Comparison of ENCODE assay signal across 31 mouse cellular contexts in genomic region chr14:20106271-20106670, GRCm38 (mm10). TPM values are rescaled to one million over a fixed set of nuclear protein-coding genes. Genes with fewer than 3 reads are reported as not detected.
DNase-seq lines count a peak whose midpoint lies in the region; ATAC-seq and TF ChIP-seq lines count a peak whose summit lies in the region.
"Had no signal": no experiment of that assay in that cellular context is flagged by ENCODE, and none has a peak within 500 bp of the region (broad histone marks: within the 10 kb centered on the region; RNA-seq: fewer than 3 reads in every experiment).

No protein-coding gene starts in this region.

- no peak overlapping the region for H3K4me2 ChIP-seq in heart, embryonic 12.5 days
- H3K4me2 ChIP-seq in kidney, embryonic 15.5 days: no peak overlapping the region
- no peak overlapping the region for H3K4me2 ChIP-seq in intestine, postnatal 0 days (replicated peaks; ENCODE audit: low read depth)
- H3K4me2 ChIP-seq: embryonic facial prominence, embryonic 12.5 days; heart, embryonic 11.5 days; hindbrain, embryonic 14.5 days; limb, embryonic 15.5 days; liver, embryonic 13.5 days; lung, embryonic 14.5 days; midbrain, embryonic 12.5 days; neural tube, embryonic 13.5 days had no signal

- DNase-seq in heart, adult 11 months: peak; percentile 67
- DNase-seq in kidney, postnatal 25 days: no peak
- peak; percentile 50 for DNase-seq in 416B (ENCODE audit: low read depth)
- peak; percentile 19 for DNase-seq in lung, postnatal 14 days
- DNase-seq in left cerebral cortex, postnatal 10 days (ENCODE audit: extremely low spot score in 1 of 2, low spot score in 2 of 2): no peak
- DNase-seq: adrenal gland, postnatal 14 days; cerebellum, adult 11-12 months; cerebellum, adult 9-11 months; embryo, embryonic 11 days; gastrocnemius, postnatal 14 days; layer of hippocampus, postnatal 36 days; liver, embryonic 13.5 days; lung, embryonic 14.5 days; right cerebral cortex, postnatal 4 days; thymus, adult 18-20 months; thymus, postnatal 25 days had no signal

- 53% methylated on average over 6 of the region's 6 CpGs for WGBS in heart, embryonic 12.5 days
- 74% methylated on average over 6 of the region's 6 CpGs for WGBS in kidney, embryonic 15.5 days
- 51% methylated on average over 6 of the region's 6 CpGs for WGBS in intestine, postnatal 0 days

- no peaks in the 10 kb centered on the region for H3K27me3 ChIP-seq in heart, embryonic 12.5 days (replicated peaks)
- no peaks in the 10 kb centered on the region for H3K27me3 ChIP-seq in kidney, embryonic 15.5 days
- H3K27me3 ChIP-seq in intestine, postnatal 0 days (replicated peaks; ENCODE audit: control insufficient read depth, insufficient read depth, low read length): no peaks in the 10 kb centered on the region
- H3K27me3 ChIP-seq: embryonic facial prominence, embryonic 12.5 days; limb, embryonic 15.5 days; liver, embryonic 13.5 days; midbrain, embryonic 12.5 days; neural tube, embryonic 13.5 days had no signal

- H3K9ac ChIP-seq in heart, embryonic 12.5 days: no peak overlapping the region
- H3K9ac ChIP-seq in kidney, embryonic 15.5 days: no peak overlapping the region
- H3K9ac ChIP-seq in intestine, postnatal 0 days (ENCODE audit: low read depth, low read length): no peak overlapping the region
- H3K9ac ChIP-seq: embryonic facial prominence, embryonic 12.5 days; hindbrain, embryonic 14.5 days; limb, embryonic 15.5 days; liver, embryonic 13.5 days; lung, embryonic 14.5 days; midbrain, embryonic 12.5 days; neural tube, embryonic 13.5 days had no signal

- no peak overlapping the region for H3K27ac ChIP-seq in heart, embryonic 12.5 days (ENCODE audit: poor library complexity, severe bottlenecking)
- peak overlapping the region; percentile 32; the same call in 1 of the 2 replicates for H3K27ac ChIP-seq in kidney, embryonic 15.5 days
- no peak overlapping the region for H3K27ac ChIP-seq in intestine, postnatal 0 days (ENCODE audit: low read depth, low read length)
- H3K27ac ChIP-seq: embryonic facial prominence, embryonic 12.5 days; hindbrain, embryonic 14.5 days; limb, embryonic 10.5 days; limb, embryonic 15.5 days; liver, embryonic 13.5 days; midbrain, embryonic 12.5 days; neural tube, embryonic 13.5 days; stomach, postnatal 0 days had no signal

- no peak for TF ChIP-seq CTCF in intestine, postnatal 0 days (IDR thresholded peaks at IDR 0.05; ENCODE audit: low read depth)

- no peak for ATAC-seq in heart, embryonic 12.5 days (ENCODE audit: insufficient number of reproducible peaks, low FRiP score)
- no peak for ATAC-seq in kidney, embryonic 15.5 days (replicated peaks; ENCODE audit: low FRiP score)
- no peak for ATAC-seq in intestine, postnatal 0 days
- ATAC-seq: forebrain, embryonic 14.5 days had no signal

- intact Hi-C loops in left cerebral cortex, postnatal 10 days (cut with DNase I): no loop called here

- no peaks in the 10 kb centered on the region for H3K36me3 ChIP-seq in heart, embryonic 12.5 days
- H3K36me3 ChIP-seq in kidney, embryonic 15.5 days: no peaks in the 10 kb centered on the region
- no peaks in the 10 kb centered on the region for H3K36me3 ChIP-seq in intestine, postnatal 0 days (ENCODE audit: control insufficient read depth, insufficient read depth)
- H3K36me3 ChIP-seq: embryonic facial prominence, embryonic 12.5 days; G1E; limb, embryonic 10.5 days; limb, embryonic 15.5 days; liver, embryonic 13.5 days; midbrain, embryonic 12.5 days; neural tube, embryonic 13.5 days had no signal

- H3K4me1 ChIP-seq in heart, embryonic 12.5 days (replicated peaks): peaks cover 12% of the 10 kb centered on the region
- H3K4me1 ChIP-seq in kidney, embryonic 15.5 days: no peaks in the 10 kb centered on the region
- no peaks in the 10 kb centered on the region for H3K4me1 ChIP-seq in intestine, postnatal 0 days (replicated peaks; ENCODE audit: control insufficient read depth, insufficient read depth, low read length)
- H3K4me1 ChIP-seq: embryonic facial prominence, embryonic 12.5 days; limb, embryonic 10.5 days; limb, embryonic 15.5 days; midbrain, embryonic 12.5 days; neural tube, embryonic 13.5 days had no signal

- no peak overlapping the region for H3K4me3 ChIP-seq in heart, embryonic 12.5 days
- no peak overlapping the region for H3K4me3 ChIP-seq in kidney, embryonic 15.5 days (replicated peaks)
- H3K4me3 ChIP-seq in intestine, postnatal 0 days (ENCODE audit: low read depth, low read length): no peak overlapping the region
- H3K4me3 ChIP-seq: embryonic facial prominence, embryonic 12.5 days; limb, embryonic 10.5 days; limb, embryonic 15.5 days; liver, embryonic 13.5 days; megakaryocyte, embryonic 14.5 days; midbrain, embryonic 12.5 days; myocyte; neural tube, embryonic 13.5 days had no signal

- H3K9me3 ChIP-seq in heart, embryonic 12.5 days (replicated peaks): no peaks in the 10 kb centered on the region
- no peaks in the 10 kb centered on the region for H3K9me3 ChIP-seq in kidney, embryonic 15.5 days (replicated peaks)
- H3K9me3 ChIP-seq in intestine, postnatal 0 days (ENCODE audit: control insufficient read depth): no peaks in the 10 kb centered on the region
- H3K9me3 ChIP-seq: embryonic facial prominence, embryonic 12.5 days; G1E; limb, embryonic 10.5 days; limb, embryonic 15.5 days; liver, embryonic 13.5 days; megakaryocyte, embryonic 14.5 days; midbrain, embryonic 12.5 days; neural tube, embryonic 13.5 days had no signal

RNA-seq across cellular contexts. Expression of gene Saysd1, which starts 32.1 kb away (rescaled TPM):
- polyA plus RNA-seq in heart, embryonic 12.5 days (2016; fragmentation: Nextera tagmentation; extraction: Ambion mirVana): 7.3 and 7.9 TPM in 2 replicates
- polyA plus RNA-seq in kidney, embryonic 15.5 days (2015; fragmentation: Nextera tagmentation; extraction: Ambion mirVana): 11.1 and 12.3 TPM in 2 replicates
- polyA plus RNA-seq in intestine, postnatal 0 days (2015; fragmentation: Nextera tagmentation; extraction: Ambion mirVana): 49.8 and 55.6 TPM in 2 replicates
- total RNA-seq in left cerebral cortex, postnatal 10 days (2021): 1 to 10 TPM; 4.6 to 4.8 TPM

Comparison
In these comparisons a context has a peak if more than half of its experiments do, and no peak if none do; other contexts are left out.
1. DNase-seq: peak in heart, adult 11 months (single experiment), 416B (single experiment) and lung, postnatal 14 days (single experiment); none in kidney, postnatal 25 days (0 of 2) and left cerebral cortex, postnatal 10 days (0 of 2).